Mouse (Mus musculus) embryonic fibroblast, embryonic 13.5 days (primary cell): Measurements from ENCODE around the gene Rwdd1. TPM values are rescaled to one million over a fixed set of nuclear protein-coding genes. Genes with fewer than 3 reads are reported as not detected.

Experiments used
- H3K27ac ChIP-seq: 2 replicates; pipeline ENCODE4 v1.5.1; 2012; ENCODE audit warnings: low read length, control low read depth, inconsistent platforms; ENCODE audit not compliant: insufficient read depth
- H3K4me1 ChIP-seq: 2 replicates; pipeline ENCODE4 v1.6.1; 2011; ENCODE audit warnings: low read length; ENCODE audit not compliant: control insufficient read depth, insufficient read depth
- H3K4me3 ChIP-seq: 2 replicates; pipeline ENCODE4 v1.5.1; 2011; ENCODE audit warnings: mild to moderate bottlenecking, control low read depth, low read length; ENCODE audit not compliant: insufficient read depth
- CTCF ChIP-seq: IDR thresholded peaks from 2 replicates; pipeline ENCODE4 v1.5.1; 2011; ENCODE audit warnings: mild to moderate bottlenecking, control low read depth, low read length, moderate library complexity, borderline replicate concordance; ENCODE audit not compliant: insufficient read depth
- POLR2A ChIP-seq: IDR thresholded peaks from 2 replicates; pipeline ENCODE4 v1.6.1; 2011; ENCODE audit warnings: low read depth, mild to moderate bottlenecking, control low read depth, low read length, moderate library complexity
- polyA plus RNA-seq: library from polyadenylated mRNA; stranded (reverse); fragments of >200 nt; gene quantifications from 2 replicates; pipeline ENCODE4 v1.2.4, GENCODE M21; 2011; ENCODE audit warnings: low read depth; ENCODE audit not compliant: missing spikeins, insufficient read length

Gene Rwdd1
- polyA plus RNA-seq = 72.0 and 98.0 TPM in 2 replicates

DNA sequence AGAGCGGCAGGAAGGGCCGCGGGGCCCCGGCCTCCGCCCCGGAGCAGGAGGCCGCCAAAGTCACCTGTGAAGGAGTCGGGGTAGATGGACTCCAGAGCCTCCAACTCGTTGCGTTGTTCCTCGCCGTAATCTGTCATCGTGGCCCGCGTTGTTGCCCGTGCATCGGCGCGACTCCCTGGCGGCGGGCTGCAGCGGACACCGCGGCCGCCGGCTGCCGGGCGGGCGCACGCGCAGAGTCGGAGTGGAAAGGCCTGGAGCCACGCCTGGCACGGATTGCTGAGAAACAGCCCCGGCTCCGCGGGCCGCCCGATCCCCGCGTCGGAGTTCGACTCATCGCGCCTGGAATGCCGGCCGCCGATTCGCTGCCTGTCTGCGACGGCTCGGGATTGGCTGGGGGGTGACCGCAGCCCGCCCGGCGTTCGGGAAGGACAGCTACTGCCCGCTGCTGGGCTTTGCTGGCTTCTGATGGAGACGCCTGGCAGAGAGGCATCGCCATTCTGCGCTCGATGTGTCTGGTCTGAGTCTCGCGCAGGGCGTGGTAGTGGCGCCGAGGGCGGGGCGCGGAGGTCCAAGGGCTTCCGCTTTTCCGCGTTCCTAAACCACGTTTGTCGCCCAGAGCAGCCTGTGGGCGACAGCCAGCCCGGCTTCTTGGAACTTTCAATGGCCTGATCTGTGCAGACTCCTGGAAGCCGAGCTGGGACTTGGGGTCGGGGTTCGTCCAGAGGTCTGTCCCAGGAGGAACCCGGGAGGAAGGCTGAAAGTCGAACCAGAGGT lies at the start of gene Rwdd1:
Gene Rwdd1 (minus strand): TSS at position 323 of the 774 bp plus-strand sequence.
- Histone ChIP-seq H3K4me3 (peak within 1 kb of the TSS; percentile 96), H3K4me1 (peaks cover 2% of the 10 kb centered on the region), H3K27ac (peak within 1 kb of the TSS; percentile 89)
- TF ChIP-seq CTCF (no peak), POLR2A (peak; percentile 88)

DNA sequence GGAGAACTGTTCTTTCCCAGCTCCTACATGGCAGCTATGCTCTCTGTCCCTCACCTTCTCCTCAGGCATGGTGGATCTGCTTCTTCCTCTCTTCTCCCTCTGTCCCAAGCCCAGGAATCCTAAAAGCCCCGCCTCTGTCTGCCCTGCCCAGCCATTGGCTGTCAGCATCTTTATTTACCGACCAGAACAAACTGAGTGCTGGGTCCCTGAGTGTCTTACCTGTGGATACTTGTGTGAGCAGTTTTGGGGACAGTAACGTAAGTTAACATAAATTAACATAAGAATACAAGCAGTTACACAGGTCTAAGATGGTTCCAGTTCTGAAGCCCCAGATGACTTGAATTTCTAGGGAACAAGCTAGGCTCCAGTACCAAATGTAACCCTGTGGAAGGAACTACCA lies 47.2 kb upstream of the Rwdd1 start:
- Histone ChIP-seq H3K27ac (no peak overlapping the region), H3K4me3 (no peak overlapping the region), H3K4me1 (peaks cover 4% of the 10 kb centered on the region; the same call in 1 of the 2 replicates)
- TF ChIP-seq CTCF (no peak), POLR2A (no peak)

DNA sequence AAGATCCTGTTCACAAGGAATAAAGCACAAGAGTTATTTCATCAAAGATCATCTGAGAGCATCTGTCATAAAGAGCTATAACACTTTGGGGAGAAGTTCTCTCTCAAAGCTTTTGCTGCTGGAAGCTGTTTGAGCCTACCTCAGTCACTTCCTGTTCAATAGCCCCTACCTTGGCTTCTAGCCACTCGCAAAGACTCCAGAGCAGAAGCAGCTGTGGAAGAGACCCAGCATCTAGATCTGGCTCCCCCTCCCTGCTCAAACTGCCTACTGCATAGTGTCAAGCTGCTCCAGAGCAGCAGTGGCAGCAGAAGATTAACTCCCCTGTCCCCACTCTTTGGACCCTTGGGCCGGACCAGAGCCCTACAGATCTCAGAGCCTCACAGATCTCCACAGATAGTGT lies 34.6 kb upstream of the Rwdd1 start:
- Histone ChIP-seq H3K4me1 (no peaks in the 10 kb centered on the region), H3K27ac (no peak overlapping the region)
- TF ChIP-seq POLR2A (no peak), CTCF (no peak)

DNA sequence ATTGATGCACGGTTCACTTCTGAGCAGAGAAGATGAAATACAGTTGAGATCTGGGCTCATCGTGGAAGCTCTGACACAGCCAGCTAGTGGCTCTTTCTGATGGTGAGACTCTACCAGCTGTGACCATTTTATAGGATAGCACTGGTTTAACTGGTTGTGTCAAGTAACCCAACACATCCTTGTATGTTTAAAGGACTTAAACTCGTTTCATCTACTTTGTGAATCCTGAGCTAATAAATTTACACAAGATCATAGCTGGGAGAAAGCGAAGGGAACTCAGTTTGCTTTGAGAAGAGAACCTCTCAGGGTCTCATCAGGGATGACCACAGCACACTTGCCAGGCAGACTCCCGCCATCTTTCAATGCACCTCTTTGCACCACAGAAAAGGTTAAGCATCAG lies 24.8 kb upstream of the Rwdd1 start, which contains the start of gene Calhm4:
Gene Calhm4 (minus strand): TSS at position 101 of the 400 bp plus-strand sequence.
- Histone ChIP-seq H3K27ac (no peak within 1 kb of the TSS), H3K4me3 (no peak within 1 kb of the TSS), H3K4me1 (no peaks in the 10 kb centered on the region)
- TF ChIP-seq POLR2A (no peak), CTCF (no peak)

More for the DNA sequence above, 34.6 kb upstream of the Rwdd1 start:
- no peak overlapping the region for H3K4me3 ChIP-seq

DNA sequence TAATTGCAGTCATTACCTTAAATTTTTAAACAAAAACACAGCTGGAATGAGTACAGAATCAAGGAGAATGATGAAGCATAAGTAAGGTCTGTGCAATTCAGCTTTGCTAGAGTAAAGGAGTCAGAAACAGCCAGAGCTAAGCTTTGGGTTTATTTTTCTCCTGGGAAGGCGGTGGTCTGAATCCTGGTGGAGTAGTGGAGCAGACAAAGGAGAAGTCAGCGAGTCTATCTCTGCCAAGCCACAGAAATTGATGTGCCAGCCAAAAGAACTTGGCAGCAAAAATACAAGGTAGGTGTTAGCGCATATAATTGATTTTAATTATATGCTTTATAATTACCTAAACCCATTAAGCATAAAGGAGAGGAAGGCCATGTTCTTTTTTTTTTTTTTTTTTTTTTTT lies 18.0 kb upstream of the Rwdd1 start, which contains the start of gene Trappc3l:
Gene Trappc3l (plus strand): TSS at position 197 of the 400 bp plus-strand sequence.
- Histone ChIP-seq H3K27ac (no peak within 1 kb of the TSS), H3K4me1 (no peaks in the 10 kb centered on the region; the same call in 1 of the 2 replicates), H3K4me3 (no peak within 1 kb of the TSS)
- TF ChIP-seq CTCF (no peak), POLR2A (no peak)

DNA sequence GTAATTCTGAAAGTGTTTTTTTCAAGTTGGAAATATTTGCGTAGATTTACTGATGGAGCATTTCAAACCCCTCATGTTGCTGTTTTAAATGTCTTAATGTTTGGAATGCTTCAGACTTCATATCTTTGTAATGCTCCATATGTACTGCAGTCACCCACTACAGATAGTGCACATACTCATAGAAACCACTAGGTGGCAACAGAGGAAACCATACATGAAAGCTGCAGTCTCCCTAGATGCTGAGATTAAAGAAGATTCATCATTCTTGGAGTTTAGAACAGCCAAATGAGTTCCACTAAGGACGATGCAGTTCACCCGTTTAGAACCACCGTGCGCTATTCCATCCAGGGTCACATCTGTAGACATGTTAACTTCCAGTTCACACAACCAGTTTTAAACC lies 17.2 kb upstream of the Rwdd1 start:
- TF ChIP-seq CTCF (no peak), POLR2A (no peak)
- Histone ChIP-seq H3K4me1 (no peaks in the 10 kb centered on the region; the same call in 1 of the 2 replicates), H3K27ac (no peak overlapping the region), H3K4me3 (no peak overlapping the region)

DNA sequence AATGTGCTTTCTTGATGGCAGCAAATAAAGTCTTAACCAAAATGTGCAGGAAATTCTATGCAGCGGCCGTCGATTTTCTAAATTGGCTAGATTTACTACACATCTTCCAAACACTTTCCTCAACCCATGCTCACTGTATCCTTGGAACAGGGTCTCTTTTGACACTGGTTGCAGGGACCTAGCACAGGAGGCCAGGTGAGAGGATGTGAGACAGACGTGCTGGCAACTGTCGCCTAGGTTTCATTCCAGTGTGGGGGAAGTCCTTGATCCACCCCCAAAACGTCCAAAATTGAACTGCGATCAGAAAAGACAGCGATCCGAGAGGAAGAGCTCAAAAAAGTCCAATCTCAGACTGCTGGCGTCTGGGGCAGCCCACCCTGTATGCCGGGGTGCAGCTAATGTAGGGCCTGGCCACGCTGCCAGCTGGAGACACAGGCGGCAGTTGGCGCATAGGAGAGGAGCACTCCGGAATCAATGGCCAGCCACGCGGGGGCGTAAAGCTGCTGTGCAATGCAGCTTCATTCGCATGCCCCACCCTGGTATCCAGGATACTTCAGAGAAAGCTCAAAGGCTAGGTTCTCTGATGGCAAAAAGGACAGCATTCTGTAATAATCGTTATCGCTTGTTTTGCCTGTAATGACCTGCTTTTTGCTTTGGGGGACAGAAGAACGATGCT lies 14.3 kb upstream of the Rwdd1 start:
- Histone ChIP-seq H3K27ac (no peak overlapping the region), H3K4me1 (no peaks in the 10 kb centered on the region; the same call in 1 of the 2 replicates), H3K4me3 (no peak overlapping the region)
- no peak for TF ChIP-seq POLR2A
- peak; percentile 85 for TF ChIP-seq CTCF

DNA sequence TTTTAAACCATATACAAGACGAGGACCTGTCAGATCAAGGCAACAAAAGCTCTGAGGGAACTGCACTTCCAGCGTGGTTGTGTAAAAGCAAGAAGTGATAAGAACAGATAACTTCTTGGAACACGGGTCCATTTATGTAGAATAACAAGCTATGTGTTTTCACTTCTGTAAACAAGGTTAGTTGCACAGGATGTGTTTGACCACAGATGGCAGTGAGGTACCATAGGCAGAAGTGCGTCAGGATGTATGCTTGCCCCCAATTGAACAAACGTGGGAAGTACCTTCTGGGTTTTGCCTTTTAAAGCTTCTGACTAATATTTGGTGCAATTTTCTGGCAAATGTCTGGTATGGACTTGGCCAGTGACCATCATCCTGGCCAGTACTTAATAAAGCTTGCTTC lies 10.9 kb upstream of the Rwdd1 start:
- H3K27ac ChIP-seq = no peak overlapping the region
- TF ChIP-seq CTCF (no peak), POLR2A (no peak)
- H3K4me3 ChIP-seq = no peak overlapping the region
- no peaks in the 10 kb centered on the region for H3K4me1 ChIP-seq

DNA sequence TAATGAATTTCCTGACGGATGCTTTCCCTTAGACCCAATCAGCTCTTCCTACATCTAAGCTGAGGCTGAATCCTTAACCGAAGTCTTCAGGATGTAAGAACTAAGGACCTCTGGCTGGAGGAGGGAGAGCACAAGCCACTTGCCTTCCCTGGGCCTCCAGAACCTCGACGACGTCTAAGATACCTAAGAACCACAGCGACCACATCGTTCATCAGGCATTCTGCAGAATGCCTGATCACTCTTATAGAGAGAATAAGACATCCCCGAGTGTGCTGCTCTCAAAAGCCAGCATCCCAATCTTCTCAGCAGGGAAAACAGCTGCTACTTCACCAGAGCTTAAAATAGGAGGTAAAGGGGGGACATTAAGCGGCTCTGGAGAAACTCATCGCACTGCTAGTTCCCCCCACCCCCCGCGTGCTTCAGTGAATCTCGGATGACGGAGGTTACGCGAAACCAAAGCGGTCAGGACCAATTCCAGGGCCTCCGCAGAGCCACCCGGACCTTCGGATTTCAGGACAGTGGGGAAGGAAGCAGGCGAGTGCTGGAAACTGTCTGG lies 600 bp downstream of the Rwdd1 start:
- Histone ChIP-seq H3K4me3 (peak overlapping the region; percentile 89), H3K27ac (peak overlapping the region; percentile 89), H3K4me1 (peaks cover 4% of the 10 kb centered on the region)
- TF ChIP-seq POLR2A = 0 out of 2 replicates have a peak, but pooled peaks have one; percentile 13
- TF ChIP-seq CTCF = no peak

DNA sequence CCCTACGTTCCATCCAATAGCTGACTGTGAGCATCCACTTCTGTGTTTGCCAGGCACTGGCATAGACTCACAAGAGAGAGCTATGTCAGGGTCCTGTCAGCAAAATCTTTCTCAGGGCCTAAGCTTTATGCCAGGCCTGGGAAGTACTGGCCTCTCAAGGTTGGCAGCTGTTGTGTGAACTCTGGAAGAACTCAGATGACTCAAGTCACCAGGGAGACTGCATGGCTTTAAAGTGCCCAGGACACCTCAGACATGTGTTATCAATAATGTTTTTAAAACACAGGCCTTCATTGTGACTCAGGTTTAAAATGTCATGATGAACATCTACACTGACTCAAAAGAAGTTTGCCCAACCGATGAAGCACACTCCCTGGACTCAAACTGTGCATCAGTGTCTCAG lies 6.2 kb downstream of the Rwdd1 start:
- no peak for TF ChIP-seq POLR2A
- TF ChIP-seq CTCF = no peak
- no peak overlapping the region for H3K27ac ChIP-seq
- no peak overlapping the region for H3K4me3 ChIP-seq
- H3K4me1 ChIP-seq = peaks cover 8% of the 10 kb centered on the region
